8 mouse cellular contexts compared by ENCODE assay signal in the genomic region with DNA sequence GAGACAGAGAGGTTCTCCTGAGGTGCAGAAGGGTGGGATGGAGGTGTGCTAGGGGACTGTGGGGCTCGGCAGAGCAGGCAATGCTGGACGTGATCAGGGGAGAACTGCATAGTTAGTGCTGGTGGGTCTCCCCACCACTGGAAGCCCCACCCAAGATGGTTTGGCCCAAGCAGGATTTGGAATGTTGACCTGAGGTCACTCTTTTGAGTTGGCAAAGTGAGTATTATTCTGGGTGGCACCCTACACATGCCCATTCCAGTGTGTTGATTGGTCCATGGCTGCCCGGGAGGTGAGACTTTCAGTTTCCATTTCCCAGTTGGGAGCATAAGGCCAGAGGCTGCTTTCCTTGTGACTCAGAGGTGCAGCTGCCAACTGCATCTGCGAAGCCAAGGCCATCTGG. TPM values are rescaled to one million over a fixed set of nuclear protein-coding genes. Genes with fewer than 3 reads are reported as not detected.
"Had no signal": no experiment of that assay in that cellular context is flagged by ENCODE, and none has a peak within 500 bp of the region (broad histone marks: within the 10 kb centered on the region; RNA-seq: fewer than 3 reads in every experiment).

A gene (plus strand): TSS at position 301 of the 400 bp plus-strand sequence.

RNA-seq across cellular contexts. Expression of the gene that starts here (rescaled TPM):
- total RNA-seq: megakaryocyte, adult 5-6 weeks had no signal
- polyA plus RNA-seq: lung, embryonic 14.5 days; midbrain, embryonic 10.5 days; midbrain, embryonic 12.5 days; midbrain, embryonic 14.5 days; midbrain, embryonic 16.5 days; neural tube, embryonic 12.5 days; stomach, embryonic 14.5 days had no signal
